Mouse (Mus musculus): ENCODE data around the gene Dnmt3b.

The Dnmt3b gene

GRCm38 (mm10) chr2:153649298-153650013 is at the start of gene Dnmt3b:
Gene Dnmt3b (plus strand): TSS chr2:153649450.
- TF ChIP-seq CTCF (conservative IDR thresholded peaks at IDR 0.05; ENCODE audit: low read length) (no peak), NANOG (IDR thresholded peaks at IDR 0.05; ENCODE audit: borderline replicate concordance, low read length) (no peak), POU5F1 (IDR thresholded peaks at IDR 0.05; ENCODE audit: borderline replicate concordance, low read length) (no peak)
- Histone ChIP-seq H3K4me3 (replicated peaks; ENCODE audit: low read length) (peak within 1 kb of the TSS; percentile 97), H3K36me3 (ENCODE audit: insufficient read depth, low read length) (peaks cover 32% of the 10 kb centered on the region), H3K27me3 (ENCODE audit: insufficient read depth, low read length) (peaks cover 48% of the 10 kb centered on the region), H3K9me3 (ENCODE audit: low read length) (no peaks in the 10 kb centered on the region), H3K4me1 (replicated peaks; ENCODE audit: low read depth, low read length) (peaks cover 63% of the 10 kb centered on the region)

- TF ChIP-seq POU5F1 (IDR thresholded peaks at IDR 0.05; ENCODE audit: borderline replicate concordance, low read length) (no peak), CTCF (conservative IDR thresholded peaks at IDR 0.05; ENCODE audit: low read length) (peak; percentile 38), NANOG (IDR thresholded peaks at IDR 0.05; ENCODE audit: borderline replicate concordance, low read length) (no peak)
- H3K36me3 ChIP-seq (ENCODE audit: insufficient read depth, low read length) = no peaks in the 10 kb centered on the region
- H3K9me3 ChIP-seq (ENCODE audit: low read length) = peaks cover 8% of the 10 kb centered on the region; the same call in 1 of the 2 replicates
- peaks cover 79% of the 10 kb centered on the region for H3K4me1 ChIP-seq (replicated peaks; ENCODE audit: low read depth, low read length)
- no peaks in the 10 kb centered on the region for H3K27me3 ChIP-seq (ENCODE audit: insufficient read depth, low read length)
- H3K4me3 ChIP-seq (replicated peaks; ENCODE audit: low read length) = peak overlapping the region; percentile 27; the same call in 1 of the 2 replicates
Observed at GRCm38 (mm10) chr2:153600021-153600666, 49.1 kb upstream of the Dnmt3b start.

GRCm38 (mm10) chr2:153600667-153601648 is 48.3 kb upstream of the Dnmt3b start:
- Histone ChIP-seq H3K9me3 (ENCODE audit: low read length) (peaks cover 8% of the 10 kb centered on the region; the same call in 1 of the 2 replicates), H3K36me3 (ENCODE audit: insufficient read depth, low read length) (no peaks in the 10 kb centered on the region), H3K27me3 (ENCODE audit: insufficient read depth, low read length) (no peaks in the 10 kb centered on the region), H3K4me3 (replicated peaks; ENCODE audit: low read length) (no peak overlapping the region; the same call in 1 of the 2 replicates), H3K4me1 (replicated peaks; ENCODE audit: low read depth, low read length) (peaks cover 74% of the 10 kb centered on the region)
- TF ChIP-seq CTCF (conservative IDR thresholded peaks at IDR 0.05; ENCODE audit: low read length) (no peak), POU5F1 (IDR thresholded peaks at IDR 0.05; ENCODE audit: borderline replicate concordance, low read length) (no peak), NANOG (IDR thresholded peaks at IDR 0.05; ENCODE audit: borderline replicate concordance, low read length) (no peak)

GRCm38 (mm10) chr2:153603724-153604123 is 45.5 kb upstream of the Dnmt3b start:
- Histone ChIP-seq H3K36me3 (ENCODE audit: insufficient read depth, low read length) (no peaks in the 10 kb centered on the region), H3K9me3 (ENCODE audit: low read length) (peaks cover 8% of the 10 kb centered on the region; the same call in 1 of the 2 replicates), H3K27me3 (ENCODE audit: insufficient read depth, low read length) (no peaks in the 10 kb centered on the region), H3K4me1 (replicated peaks; ENCODE audit: low read depth, low read length) (peaks cover 75% of the 10 kb centered on the region), H3K4me3 (replicated peaks; ENCODE audit: low read length) (peak overlapping the region; percentile 23; the same call in 1 of the 2 replicates)
- TF ChIP-seq NANOG (IDR thresholded peaks at IDR 0.05; ENCODE audit: borderline replicate concordance, low read length) (no peak), CTCF (conservative IDR thresholded peaks at IDR 0.05; ENCODE audit: low read length) (peak; percentile 58), POU5F1 (IDR thresholded peaks at IDR 0.05; ENCODE audit: borderline replicate concordance, low read length) (no peak)

- Histone ChIP-seq H3K36me3 (ENCODE audit: insufficient read depth, low read length) (no peaks in the 10 kb centered on the region), H3K27me3 (ENCODE audit: insufficient read depth, low read length) (no peaks in the 10 kb centered on the region), H3K4me3 (replicated peaks; ENCODE audit: low read length) (no peak overlapping the region), H3K4me1 (replicated peaks; ENCODE audit: low read depth, low read length) (peaks cover 75% of the 10 kb centered on the region), H3K9me3 (ENCODE audit: low read length) (peaks cover 3% of the 10 kb centered on the region; the same call in 1 of the 2 replicates)
- TF ChIP-seq POU5F1 (IDR thresholded peaks at IDR 0.05; ENCODE audit: borderline replicate concordance, low read length) (no peak), CTCF (conservative IDR thresholded peaks at IDR 0.05; ENCODE audit: low read length) (peak; percentile 47), NANOG (IDR thresholded peaks at IDR 0.05; ENCODE audit: borderline replicate concordance, low read length) (no peak)
Observed at GRCm38 (mm10) chr2:153606421-153606820, 42.8 kb upstream of the Dnmt3b start.

- Histone ChIP-seq H3K4me1 (replicated peaks; ENCODE audit: low read depth, low read length) (peaks cover 84% of the 10 kb centered on the region), H3K36me3 (ENCODE audit: insufficient read depth, low read length) (no peaks in the 10 kb centered on the region), H3K9me3 (ENCODE audit: low read length) (no peaks in the 10 kb centered on the region), H3K27me3 (ENCODE audit: insufficient read depth, low read length) (no peaks in the 10 kb centered on the region), H3K4me3 (replicated peaks; ENCODE audit: low read length) (peak overlapping the region; percentile 59)
- TF ChIP-seq CTCF (conservative IDR thresholded peaks at IDR 0.05; ENCODE audit: low read length) (no peak), NANOG (IDR thresholded peaks at IDR 0.05; ENCODE audit: borderline replicate concordance, low read length) (no peak), POU5F1 (IDR thresholded peaks at IDR 0.05; ENCODE audit: borderline replicate concordance, low read length) (no peak)
Observed at GRCm38 (mm10) chr2:153607870-153608515, 41.3 kb upstream of the Dnmt3b start.

- Histone ChIP-seq H3K4me3 (replicated peaks; ENCODE audit: low read length) (no peak overlapping the region), H3K36me3 (ENCODE audit: insufficient read depth, low read length) (no peaks in the 10 kb centered on the region), H3K9me3 (ENCODE audit: low read length) (no peaks in the 10 kb centered on the region), H3K4me1 (replicated peaks; ENCODE audit: low read depth, low read length) (peaks cover 84% of the 10 kb centered on the region), H3K27me3 (ENCODE audit: insufficient read depth, low read length) (no peaks in the 10 kb centered on the region)
- no peak for TF ChIP-seq CTCF (conservative IDR thresholded peaks at IDR 0.05; ENCODE audit: low read length)
- no peak for TF ChIP-seq NANOG (IDR thresholded peaks at IDR 0.05; ENCODE audit: borderline replicate concordance, low read length)
- TF ChIP-seq POU5F1 (IDR thresholded peaks at IDR 0.05; ENCODE audit: borderline replicate concordance, low read length) = no peak
Observed at GRCm38 (mm10) chr2:153609058-153609457, 40.2 kb upstream of the Dnmt3b start.
